Mouse (Mus musculus) liver, postnatal 0 days (tissue): ENCODE measurements around the gene Dennd2d. TPM values are rescaled to one million over a fixed set of nuclear protein-coding genes. Genes with fewer than 3 reads are reported as not detected.

Source experiments
- ATAC-seq: fragments of 200-750 bp; cut with Nextera tagmentation; 2 replicates; pipeline ENCODE4 v1.8.0; 2017; ENCODE audit warnings: mild to moderate bottlenecking, moderate library complexity
- DNase-seq: peaks from one replicate; pipeline ENCODE4 v3.0.0-alpha.2; 2016
- H3K27ac ChIP-seq: fragments of 300-500 bp; sonication (generic); 2 replicates; pipeline ENCODE4 v1.5.1; 2014; ENCODE audit warnings: antibody characterized with exemption, moderate library complexity, mild to moderate bottlenecking, low read depth
- H3K27me3 ChIP-seq: fragments of 300-500 bp; sonication (generic); 2 replicates; pipeline ENCODE4 v1.6.1; 2014; ENCODE audit warnings: low read length, control low read depth, mixed read lengths; ENCODE audit not compliant: insufficient read depth
- H3K36me3 ChIP-seq: fragments of 300-500 bp; sonication (generic); replicated peaks from 2 replicates; pipeline ENCODE4 v1.6.1; 2014; ENCODE audit warnings: mild to moderate bottlenecking, control low read depth, low read length, moderate library complexity, mixed read lengths; ENCODE audit not compliant: insufficient read depth
- H3K4me1 ChIP-seq: fragments of 300-500 bp; sonication (generic); 2 replicates; pipeline ENCODE4 v1.6.1; 2014; ENCODE audit warnings: antibody characterized with exemption, mild to moderate bottlenecking, control low read depth; ENCODE audit not compliant: insufficient read depth
- H3K4me2 ChIP-seq: fragments of 300-500 bp; sonication (generic); 2 replicates; pipeline ENCODE4 v1.6.1; 2014; ENCODE audit warnings: low read depth, mild to moderate bottlenecking, low read length, moderate library complexity, mixed read lengths
- H3K4me3 ChIP-seq: fragments of 300-500 bp; sonication (generic); 2 replicates; pipeline ENCODE4 v1.5.1; 2014; ENCODE audit warnings: low read depth, low read length
- H3K9ac ChIP-seq: fragments of 300-500 bp; sonication (generic); replicated peaks from 2 replicates; pipeline ENCODE4 v1.6.1; 2014; ENCODE audit warnings: mild to moderate bottlenecking, moderate library complexity
- H3K9me3 ChIP-seq: fragments of 300-500 bp; sonication (generic); 2 replicates; pipeline ENCODE4 v1.6.1; 2016; ENCODE audit warnings: mild to moderate bottlenecking, control low read depth, low read length, mixed read lengths
- CTCF ChIP-seq: sonication (generic); IDR thresholded peaks from 2 replicates; pipeline ENCODE4 v1.5.1; 2016; ENCODE audit warnings: antibody characterized with exemption, low read depth
- EP300 ChIP-seq: IDR thresholded peaks from 2 replicates; pipeline ENCODE4 v1.6.1; 2016; ENCODE audit warnings: antibody characterized with exemption, low read depth, mild to moderate bottlenecking
- WGBS: fragments of 180-500 bp; shearing (Covaris S2); extraction: QIAGEN DNeasy Blood & Tissue Kit; methylation state at CpG from one replicate; pipeline ENCODE4 v1.1.7; 2014; ENCODE audit not compliant: insufficient replicate concordance; 5-methylcytosine and 5-hydroxymethylcytosine counted together
- polyA plus RNA-seq: library from polyadenylated mRNA; unstranded; fragments of >200 nt; fragmentation: Nextera tagmentation; extraction: Ambion mirVana; gene quantifications from 2 replicates; pipeline ENCODE4 v1.2.1, GENCODE M21; 2015

Gene Dennd2d
- polyA plus RNA-seq, 1 experiment from 2014 or later, result 7.7 TPM

DNA sequence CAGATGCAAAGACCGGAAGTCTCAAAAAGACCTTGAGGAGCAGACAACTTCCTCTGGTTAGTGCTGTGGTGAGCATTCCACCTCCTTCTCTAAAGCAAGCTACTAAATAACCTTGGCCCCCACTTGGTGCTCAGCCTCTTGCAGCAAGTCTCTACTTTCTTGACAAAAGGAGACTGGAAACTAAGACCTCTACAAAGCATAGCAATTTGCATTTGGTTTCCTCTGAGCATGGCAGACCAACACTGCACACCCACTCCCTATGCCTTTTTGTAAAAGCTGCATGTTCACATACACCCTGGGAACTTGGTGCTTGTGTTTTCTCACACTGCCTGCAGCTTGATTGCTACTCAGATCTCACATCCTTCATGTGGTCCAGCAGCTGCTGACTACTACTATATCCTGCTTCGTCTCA is 20.1 kb upstream of the Dennd2d start:
- H3K36me3 ChIP-seq, result no peaks in the 10 kb centered on the region
- no peaks in the 10 kb centered on the region for H3K27me3 ChIP-seq
- no peak overlapping the region for H3K9ac ChIP-seq
- no peak overlapping the region for H3K4me2 ChIP-seq
- no peaks in the 10 kb centered on the region for H3K9me3 ChIP-seq
- TF ChIP-seq EP300 (no peak), CTCF (no peak)
- DNase-seq (no peak), ATAC-seq (0 out of 2 replicates have a peak, but pooled peaks have one; percentile 12)
- no peaks in the 10 kb centered on the region for H3K4me1 ChIP-seq
- H3K27ac ChIP-seq, result no peak overlapping the region
- WGBS, result 38% methylated on average over 2 of the region's 2 CpGs
- no peak overlapping the region for H3K4me3 ChIP-seq

DNA sequence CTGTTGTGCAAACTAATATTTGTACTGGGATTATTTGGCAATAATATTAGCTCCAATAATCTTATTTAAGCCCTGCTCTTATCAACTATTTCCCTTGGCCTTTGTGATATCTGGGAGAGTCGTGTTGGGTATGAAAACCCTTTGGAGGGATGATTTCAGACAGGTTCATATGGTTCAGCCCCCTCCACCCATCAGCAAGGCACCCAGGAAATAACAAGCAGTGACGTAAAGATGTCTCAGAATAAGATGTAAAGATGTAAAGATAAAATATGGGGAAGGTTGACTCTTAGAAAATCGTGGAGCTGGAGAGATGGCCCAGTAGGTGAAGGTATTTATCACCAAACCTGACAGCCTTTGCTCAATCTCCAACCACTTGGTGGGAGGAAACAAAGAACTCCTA is 19.7 kb upstream of the Dennd2d start:
- WGBS, result 37% methylated on average over 3 of the region's 3 CpGs
- H3K27ac ChIP-seq, result no peak overlapping the region

DNA sequence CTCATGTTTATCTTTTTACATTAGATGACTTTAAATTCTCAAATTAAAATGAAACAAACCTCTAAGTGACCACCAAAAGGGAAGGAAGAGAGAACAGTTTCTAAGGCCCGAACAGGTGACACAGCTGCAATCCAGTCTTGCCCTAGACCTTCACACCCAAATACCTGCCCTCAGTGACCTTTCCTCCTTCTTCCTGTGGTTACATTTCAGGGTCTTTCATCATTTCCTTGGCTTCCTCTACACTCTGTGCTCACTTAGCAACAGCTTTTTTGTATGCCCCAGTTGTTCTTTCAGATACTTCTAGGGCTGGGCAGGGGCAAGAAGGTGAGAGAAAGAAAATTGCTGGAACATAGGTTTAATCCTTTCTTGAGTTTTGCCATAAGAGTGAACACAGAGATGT is 17.5 kb upstream of the Dennd2d start:
- ATAC-seq, result peak; percentile 53
- no peaks in the 10 kb centered on the region for H3K9me3 ChIP-seq
- no peak overlapping the region for H3K9ac ChIP-seq
- no peaks in the 10 kb centered on the region for H3K27me3 ChIP-seq
- H3K4me2 ChIP-seq, result no peak overlapping the region
- TF ChIP-seq EP300 (no peak), CTCF (no peak)
- WGBS, result 27% methylated on average over 1 of the region's 1 CpGs
- H3K4me1 ChIP-seq, result no peaks in the 10 kb centered on the region
- no peak overlapping the region for H3K4me3 ChIP-seq
- DNase-seq, result no peak
- H3K27ac ChIP-seq, result no peak overlapping the region
- no peaks in the 10 kb centered on the region for H3K36me3 ChIP-seq

More for the DNA sequence above, 19.7 kb upstream of the Dennd2d start:
- no peak overlapping the region for H3K4me3 ChIP-seq
- ATAC-seq, result no peak
- H3K27me3 ChIP-seq, result no peaks in the 10 kb centered on the region
- no peaks in the 10 kb centered on the region for H3K9me3 ChIP-seq
- DNase-seq, result no peak
- H3K4me1 ChIP-seq, result no peaks in the 10 kb centered on the region
- TF ChIP-seq EP300 (no peak), CTCF (no peak)
- H3K4me2 ChIP-seq, result no peak overlapping the region
- H3K36me3 ChIP-seq, result no peaks in the 10 kb centered on the region
- H3K9ac ChIP-seq, result no peak overlapping the region

DNA sequence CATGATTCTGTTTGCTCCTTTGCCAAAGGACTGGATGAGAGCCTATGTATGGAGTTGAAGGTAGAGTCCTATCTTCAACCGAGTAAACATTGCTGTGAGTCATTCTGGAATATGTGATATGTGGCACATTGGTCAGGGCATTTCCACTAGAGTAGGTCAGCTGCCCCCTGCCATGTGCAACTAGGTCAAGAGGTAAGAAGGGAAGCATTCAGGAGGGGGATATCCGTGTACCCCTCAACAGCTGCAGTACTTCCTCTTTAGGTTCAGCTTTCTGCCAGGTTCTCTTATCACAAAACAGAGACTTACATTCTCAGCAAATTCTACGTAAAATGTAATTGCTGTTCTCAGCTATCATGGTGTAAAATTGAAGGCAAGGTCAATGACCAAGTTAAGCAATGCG is 8.0 kb upstream of the Dennd2d start:
- no peak for DNase-seq
- no peak overlapping the region for H3K27ac ChIP-seq
- H3K4me2 ChIP-seq, result no peak overlapping the region
- ATAC-seq, result peak; percentile 31; the same call in 1 of the 2 replicates
- TF ChIP-seq CTCF (no peak), EP300 (no peak)
- no peaks in the 10 kb centered on the region for H3K9me3 ChIP-seq
- no peaks in the 10 kb centered on the region for H3K4me1 ChIP-seq
- no peak overlapping the region for H3K9ac ChIP-seq
- no peaks in the 10 kb centered on the region for H3K27me3 ChIP-seq
- no peak overlapping the region for H3K4me3 ChIP-seq
- 44% methylated on average over 4 of the region's 4 CpGs for WGBS
- H3K36me3 ChIP-seq, result no peaks in the 10 kb centered on the region

DNA sequence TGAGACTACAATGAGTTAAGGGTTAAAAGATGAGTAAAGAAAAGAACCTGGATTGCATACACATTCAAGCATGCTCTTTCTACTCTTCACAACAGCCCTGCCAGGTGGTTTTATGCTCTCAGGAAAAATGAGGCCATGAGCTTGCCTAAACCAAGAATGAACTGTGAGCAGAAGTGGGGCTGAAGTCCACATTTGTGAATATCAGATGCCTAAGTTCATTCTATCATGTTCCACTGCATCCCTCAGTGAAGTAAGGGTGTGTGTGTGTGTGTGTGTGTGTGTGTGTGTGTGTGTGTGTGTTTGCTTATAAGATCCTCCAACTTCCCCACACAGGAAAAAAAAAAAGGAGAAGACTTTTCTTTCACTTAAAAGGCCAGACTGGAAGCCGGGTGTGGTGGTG is 5.3 kb upstream of the Dennd2d start:
- Histone ChIP-seq H3K4me3 (no peak overlapping the region), H3K4me2 (no peak overlapping the region), H3K27ac (no peak overlapping the region), H3K9me3 (no peaks in the 10 kb centered on the region), H3K4me1 (no peaks in the 10 kb centered on the region), H3K36me3 (no peaks in the 10 kb centered on the region), H3K27me3 (no peaks in the 10 kb centered on the region), H3K9ac (no peak overlapping the region)
- ATAC-seq (no peak), DNase-seq (no peak)
- no peak for TF ChIP-seq CTCF
- TF ChIP-seq EP300, result no peak
- 59% methylated on average over 1 of the region's 1 CpGs for WGBS

DNA sequence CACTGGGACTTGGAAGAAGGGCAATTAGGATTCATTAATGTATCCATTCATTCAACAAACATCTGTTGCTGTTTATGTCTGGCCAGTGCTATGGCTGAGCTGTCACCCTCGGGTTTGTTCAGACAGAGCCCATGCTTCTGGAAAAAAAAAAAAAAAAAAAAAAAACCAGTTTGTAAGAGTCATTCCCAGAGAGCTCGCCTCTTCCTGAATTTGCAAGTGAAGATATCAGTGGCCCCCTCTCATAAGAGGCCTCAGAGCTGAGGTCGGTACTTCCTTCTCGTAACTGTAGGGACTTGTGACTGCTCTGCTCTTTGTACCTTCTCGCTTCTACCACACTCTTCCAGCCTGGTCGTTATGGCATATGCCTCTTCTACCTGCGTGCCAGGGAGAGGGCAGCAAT is 1.1 kb downstream of the Dennd2d start:
- Histone ChIP-seq H3K4me1 (peaks cover 23% of the 10 kb centered on the region), H3K9me3 (no peaks in the 10 kb centered on the region), H3K9ac (peak overlapping the region; percentile 79), H3K27me3 (no peaks in the 10 kb centered on the region), H3K4me3 (peak overlapping the region; percentile 82), H3K27ac (peak overlapping the region; percentile 83), H3K4me2 (peak overlapping the region; percentile 92), H3K36me3 (no peaks in the 10 kb centered on the region)
- ATAC-seq (peak; percentile 22), DNase-seq (no peak)
- 25% methylated on average over 7 of the region's 7 CpGs for WGBS
- no peak for TF ChIP-seq EP300
- no peak for TF ChIP-seq CTCF
